8 mouse cellular contexts compared by ENCODE assay signal in genomic region chr8:11486142-11486541, GRCm38 (mm10). TPM values are rescaled to one million over a fixed set of nuclear protein-coding genes. Genes with fewer than 3 reads are reported as not detected.
DNase-seq lines count a peak whose midpoint lies in the region; ATAC-seq and TF ChIP-seq lines count a peak whose summit lies in the region.
"Had no signal": no experiment of that assay in that cellular context is flagged by ENCODE, and none has a peak within 500 bp of the region (broad histone marks: within the 10 kb centered on the region; RNA-seq: fewer than 3 reads in every experiment).

No protein-coding gene starts in this region.

- peaks cover 22% of the 10 kb centered on the region for H3K4me1 ChIP-seq in E14TG2a.4 (replicated peaks; ENCODE audit: low read depth, low read length)
- H3K4me1 ChIP-seq in cortical plate, adult 2 months (ENCODE audit: control insufficient read depth, insufficient read depth, low read length): no peaks in the 10 kb centered on the region
- H3K4me1 ChIP-seq in heart, postnatal 0 days (ENCODE audit: control insufficient read depth, insufficient read depth): peaks cover 8% of the 10 kb centered on the region; the same call in 1 of the 2 replicates

- ATAC-seq in heart, postnatal 0 days (ENCODE audit: insufficient read depth, low read depth): peak; percentile 19; the same call in 1 of the 2 replicates

- WGBS in heart, postnatal 0 days: 17% methylated on average over 7 of the region's 7 CpGs

- H3K9me3 ChIP-seq in E14TG2a.4 (ENCODE audit: low read length): no peaks in the 10 kb centered on the region
- H3K9me3 ChIP-seq in heart, postnatal 0 days (replicated peaks; ENCODE audit: control insufficient read depth, low read length): no peaks in the 10 kb centered on the region
- H3K9me3 ChIP-seq: limb, embryonic 12.5 days had no signal

- no peak overlapping the region for H3K4me3 ChIP-seq in E14TG2a.4 (replicated peaks; ENCODE audit: low read length)
- H3K4me3 ChIP-seq in cortical plate, adult 2 months (ENCODE audit: insufficient read depth, low read length): no peak overlapping the region
- H3K4me3 ChIP-seq in heart, postnatal 0 days (ENCODE audit: low read depth, low read length): no peak overlapping the region
- H3K4me3 ChIP-seq in layer of hippocampus, adult 2 months: no peak overlapping the region
- H3K4me3 ChIP-seq: limb, embryonic 12.5 days had no signal

- no peak overlapping the region for H3K4me2 ChIP-seq in heart, postnatal 0 days (ENCODE audit: low read depth, low read length)
- H3K4me2 ChIP-seq: limb, embryonic 12.5 days had no signal

- H3K36me3 ChIP-seq in E14TG2a.4 (ENCODE audit: insufficient read depth, low read length): no peaks in the 10 kb centered on the region
- H3K36me3 ChIP-seq in heart, postnatal 0 days (replicated peaks; ENCODE audit: control insufficient read depth, insufficient read depth, low read length): no peaks in the 10 kb centered on the region
- H3K36me3 ChIP-seq: limb, embryonic 12.5 days had no signal

- TF ChIP-seq POLR2A in cortical plate, adult 2 months (IDR thresholded peaks at IDR 0.05; ENCODE audit: extremely low read depth, insufficient read depth, low read length): no peak

- DNase-seq in WW6 (ENCODE audit: low read depth, low spot score): peak; percentile 45
- peak; percentile 60 for DNase-seq in heart, postnatal 0 days (ENCODE audit: low spot score)
- DNase-seq in layer of hippocampus, adult 2 months (ENCODE audit: low spot score in 2 of 2): peak; percentile 41 to 83
- DNase-seq in lung, postnatal 14 days: peak; percentile 87
- peak; percentile 84 for DNase-seq in right cerebral cortex, postnatal 4 days

- H3K9ac ChIP-seq in heart, postnatal 0 days (replicated peaks; ENCODE audit: low read depth, low read length): no peak overlapping the region
- H3K9ac ChIP-seq: limb, embryonic 12.5 days had no signal

- peak; percentile 96 for TF ChIP-seq CTCF in E14TG2a.4 (conservative IDR thresholded peaks at IDR 0.05; ENCODE audit: low read length)
- TF ChIP-seq CTCF in cortical plate, adult 2 months (IDR thresholded peaks at IDR 0.05; ENCODE audit: extremely low read depth, insufficient read depth, low read length): peak; percentile 79
- peak; percentile 98 for TF ChIP-seq CTCF in heart, postnatal 0 days (IDR thresholded peaks at IDR 0.05; ENCODE audit: low read depth)
- TF ChIP-seq CTCF in layer of hippocampus, adult 2 months (conservative IDR thresholded peaks at IDR 0.05): peak; percentile 96

- peaks cover 15% of the 10 kb centered on the region for H3K27me3 ChIP-seq in E14TG2a.4 (ENCODE audit: insufficient read depth, low read length)
- no peaks in the 10 kb centered on the region for H3K27me3 ChIP-seq in heart, postnatal 0 days (ENCODE audit: control insufficient read depth, insufficient read depth, low read length)

- no peak overlapping the region for H3K27ac ChIP-seq in cortical plate, adult 2 months (ENCODE audit: insufficient read depth, low read length)
- H3K27ac ChIP-seq in heart, postnatal 0 days (ENCODE audit: low read depth): no peak overlapping the region
- no peak overlapping the region for H3K27ac ChIP-seq in layer of hippocampus, adult 2 months
- H3K27ac ChIP-seq: limb, embryonic 12.5 days had no signal

- no peak for TF ChIP-seq EP300 in heart, postnatal 0 days (IDR thresholded peaks at IDR 0.05; ENCODE audit: low read depth)

RNA-seq across cellular contexts. Expression of gene Rab20, which starts 7.6 kb away (rescaled TPM):
- 0.98 and 1.2 TPM in 2 replicates for polyA plus RNA-seq in cortical plate, adult 2 months (2012; rRNA removed)
- 84.5 and 121 TPM in 2 replicates for total RNA-seq in heart, postnatal 0 days (2014; rRNA removed; ENCODE audit: low replicate concordance)
- 52.0 and 56.1 TPM in 2 replicates for polyA plus RNA-seq in heart, postnatal 0 days (2015; fragmentation: Nextera tagmentation; extraction: Ambion mirVana)
- total RNA-seq in layer of hippocampus, adult 2 months (2021): not detected

RNA-seq across cellular contexts. Expression of gene Naxd, which starts 11.2 kb away (rescaled TPM):
- 96.5 and 98.5 TPM in 2 replicates for polyA plus RNA-seq in cortical plate, adult 2 months (2012; rRNA removed)
- 71.3 and 71.6 TPM in 2 replicates for total RNA-seq in heart, postnatal 0 days (2014; rRNA removed; ENCODE audit: low replicate concordance)
- 62.7 and 66.3 TPM in 2 replicates for polyA plus RNA-seq in heart, postnatal 0 days (2015; fragmentation: Nextera tagmentation; extraction: Ambion mirVana)
- 10 to 100 TPM; 62.7 to 69.0 TPM for total RNA-seq in layer of hippocampus, adult 2 months (2021)

Comparison
In these comparisons a context has a peak if more than half of its experiments do, and no peak if none do; other contexts are left out.
1. RNA of gene Rab20, which starts 7.6 kb away (total RNA-seq): 84.5 to 121 TPM in heart, postnatal 0 days; not detected in layer of hippocampus, adult 2 months; every median in the first group is over 10 times any median in the second.
2. Peak in every context shown above with its lines, with median percentiles within 50 percentile points of each other: CTCF ChIP-seq and DNase-seq.